Mouse (Mus musculus) ovary, postnatal 10 days (tissue): ENCODE measurements at regions not wholly inside any gene's neighbourhood (a gene's known extent, or its start where the extent isn't known, plus 50 kb on each side); places are given as distances from the start of the nearest gene placed in this dataset.

Experiments
- DNase-seq: peaks from one replicate; pipeline ENCODE4 v3.0.0; 2022; ENCODE audit warnings: low spot score

DNA sequence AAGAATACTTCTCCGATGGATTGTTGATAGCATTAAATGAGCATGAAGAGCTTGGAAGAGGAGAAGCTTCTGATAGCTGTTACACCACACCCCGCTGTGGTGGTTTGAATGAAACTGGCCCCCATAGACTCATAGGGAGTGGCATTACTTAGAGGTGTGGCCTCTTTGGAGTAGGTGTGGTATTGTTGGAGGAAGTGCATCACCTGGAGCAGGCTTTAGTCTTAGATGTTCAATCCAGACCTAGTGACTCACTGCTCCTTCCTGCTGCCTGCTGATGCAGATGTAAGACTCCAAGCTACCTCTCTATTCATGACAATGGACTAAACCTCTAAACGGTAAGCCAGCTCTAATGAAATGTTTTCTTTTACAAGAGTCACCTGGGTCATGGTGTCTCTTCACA lies 237.1 kb upstream of the Mpped2 start:
- no peak for DNase-seq

- no peak for DNase-seq
Observed at GRCm38 (mm10) chr2:106458003-106458402, 235.1 kb upstream of the Mpped2 start.

DNA sequence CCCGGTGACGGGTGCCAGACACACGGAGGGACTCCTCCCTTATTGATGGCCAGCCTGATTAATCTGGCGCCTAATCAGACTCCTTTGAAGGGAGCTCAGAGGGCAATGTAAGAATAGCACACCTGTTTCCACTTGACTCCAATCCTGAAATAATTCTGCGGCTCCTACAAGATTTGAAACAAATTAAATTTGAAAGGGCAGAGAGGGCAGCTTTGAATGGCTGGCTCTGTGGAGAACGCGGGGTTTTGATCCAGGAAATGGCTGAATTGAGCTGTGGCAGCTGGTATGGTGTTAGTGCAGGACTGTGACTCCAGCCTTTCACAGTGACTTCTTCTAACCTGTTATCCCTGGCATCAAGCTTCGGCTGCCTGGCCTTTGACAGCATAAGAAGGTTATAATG lies 232.0 kb upstream of the Mpped2 start:
- DNase-seq = no peak

DNA sequence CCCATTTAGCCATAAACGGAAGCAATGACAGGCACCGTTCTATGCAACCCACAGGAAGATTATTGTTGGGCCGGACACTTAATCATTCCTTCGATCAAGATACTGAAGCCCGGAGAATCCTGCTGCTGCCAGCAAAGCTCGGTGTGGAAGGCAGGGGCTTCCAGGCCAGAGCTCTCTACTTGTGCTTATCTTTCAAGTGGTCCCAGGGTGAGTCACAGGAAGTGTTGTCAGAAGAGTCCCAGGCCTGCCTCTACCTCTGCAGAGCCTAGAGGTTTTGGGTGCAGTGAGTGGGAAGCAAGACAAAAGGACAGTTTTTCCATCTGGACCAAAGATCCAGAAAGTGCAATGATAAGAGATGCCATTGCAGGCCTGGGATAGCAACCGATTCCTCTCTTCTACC lies 231.6 kb upstream of the Mpped2 start:
- DNase-seq = no peak

- DNase-seq = no peak
Observed at GRCm38 (mm10) chr2:106461973-106462637, 231.0 kb upstream of the Mpped2 start.

DNA sequence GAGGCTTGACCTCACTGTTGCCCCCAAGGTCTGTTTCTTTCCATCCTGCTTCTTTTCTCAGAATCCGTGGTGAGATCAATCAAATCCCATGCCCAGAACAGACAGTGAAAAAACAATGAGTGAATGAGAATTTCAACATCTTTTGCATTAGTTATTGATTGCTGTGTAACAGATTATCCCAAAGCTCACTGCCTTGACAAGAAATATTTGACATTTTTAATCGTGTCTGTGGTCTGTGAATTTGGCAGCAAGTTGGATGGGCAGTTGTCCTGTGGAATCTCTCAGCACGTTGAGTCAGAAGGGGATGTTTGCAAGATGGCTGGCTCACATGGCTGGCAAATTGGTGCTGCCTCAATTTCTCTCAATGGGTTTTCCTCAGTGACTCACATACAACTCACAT lies 228.0 kb upstream of the Mpped2 start:
- DNase-seq = no peak

- DNase-seq = no peak
Observed at GRCm38 (mm10) chr2:106465831-106466230, 227.2 kb upstream of the Mpped2 start.

GRCm38 (mm10) chr2:106469196-106469595 lies 223.9 kb upstream of the Mpped2 start:
- no peak for DNase-seq

GRCm38 (mm10) chr2:106473458-106473857 lies 219.6 kb upstream of the Mpped2 start:
- DNase-seq = no peak

DNA sequence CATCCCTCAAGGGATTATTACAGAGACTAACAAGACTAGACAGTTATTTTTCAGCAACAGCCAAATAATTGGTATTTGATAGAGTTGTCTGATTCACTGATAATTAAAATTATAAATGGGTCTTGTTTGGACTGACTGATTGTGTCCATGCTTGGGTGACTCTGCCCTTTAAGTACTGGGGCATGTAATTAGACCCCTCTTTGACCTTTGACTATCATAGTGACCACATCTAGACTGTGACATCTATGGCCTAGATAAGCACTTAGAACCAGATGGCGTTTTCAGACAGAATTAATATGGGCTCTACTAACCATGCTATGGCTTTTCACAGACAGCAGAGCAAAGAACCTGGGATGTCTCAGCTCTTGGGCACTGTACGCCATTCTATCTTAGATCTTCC lies 215.1 kb upstream of the Mpped2 start:
- no peak for DNase-seq

DNA sequence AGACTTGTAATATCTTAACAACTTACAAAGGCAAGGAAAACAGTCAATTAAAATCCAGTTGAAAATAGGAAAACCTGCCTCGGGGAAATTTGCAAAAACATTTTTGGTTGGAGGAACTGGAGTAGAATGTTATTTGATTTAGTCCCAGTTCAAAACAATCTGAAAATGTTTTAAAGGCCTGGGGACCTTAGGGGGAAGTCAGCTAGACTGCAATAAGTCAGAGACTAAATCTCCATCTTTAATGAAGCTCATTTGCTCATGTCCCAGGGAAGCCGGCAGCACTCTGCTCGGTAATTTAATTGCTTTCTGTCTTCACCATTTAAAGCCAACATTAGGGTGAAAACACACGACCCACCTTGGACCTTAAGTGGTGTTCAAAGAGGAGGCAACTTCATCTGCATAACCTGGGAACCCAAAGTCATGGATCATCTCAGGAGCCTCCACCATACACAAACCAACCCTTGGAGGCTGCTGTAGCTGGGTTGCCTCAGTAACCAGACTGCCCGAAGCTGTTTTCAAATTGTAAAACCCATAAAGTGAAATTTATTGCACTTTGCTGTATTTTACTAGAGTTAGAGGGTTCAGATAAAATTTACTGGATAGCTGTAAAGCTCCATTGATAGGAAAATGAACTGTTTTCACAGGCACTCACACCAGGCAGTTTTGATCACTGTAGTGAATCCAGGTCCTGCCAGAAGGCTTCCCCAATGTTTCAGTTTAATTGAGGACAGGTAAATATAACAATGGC lies 205.6 kb upstream of the Mpped2 start:
- no peak for DNase-seq

DNA sequence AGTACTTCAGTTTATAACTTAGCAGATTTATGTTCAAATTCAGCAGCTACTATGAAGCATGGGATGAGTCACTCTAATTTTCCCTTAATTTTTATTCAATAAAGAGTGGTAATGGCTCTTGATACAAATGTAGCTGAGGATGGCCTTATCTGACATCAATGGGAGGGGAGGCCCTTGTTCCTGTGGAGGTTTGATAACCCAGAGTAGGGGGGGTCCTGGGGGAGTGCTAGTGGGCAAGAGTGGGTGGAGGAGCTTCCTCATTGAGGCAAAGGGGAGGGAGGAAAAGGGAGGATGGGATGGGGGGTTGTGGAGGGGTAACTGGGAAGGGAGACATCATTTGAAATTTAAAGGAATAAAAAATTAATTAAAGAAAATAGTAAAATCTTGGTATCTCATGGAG lies 194.3 kb upstream of the Mpped2 start:
- DNase-seq = no peak

- no peak for DNase-seq
Observed at GRCm38 (mm10) chr2:106499227-106499928, 193.7 kb upstream of the Mpped2 start.

- no peak for DNase-seq
Observed at GRCm38 (mm10) chr2:106504933-106505420, 188.1 kb upstream of the Mpped2 start.

DNA sequence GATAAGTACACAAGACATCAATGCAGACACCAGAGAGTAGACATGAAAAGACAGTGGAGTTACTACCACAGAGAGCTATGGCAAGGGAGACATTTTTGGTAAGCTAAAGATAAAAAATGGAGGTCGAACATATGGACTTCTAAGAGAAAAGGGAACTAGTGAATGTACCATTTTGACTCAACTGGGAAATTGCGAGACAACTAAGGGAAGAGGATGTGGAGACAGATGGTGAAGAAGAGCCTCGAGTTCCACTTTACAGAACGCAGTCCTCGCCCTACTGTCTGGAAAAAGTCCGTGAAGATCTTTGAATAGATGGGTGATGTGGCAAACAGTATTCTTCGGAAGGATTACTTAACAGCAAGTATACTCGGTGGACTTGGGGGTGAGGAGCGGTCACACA lies 181.2 kb upstream of the Mpped2 start:
- no peak for DNase-seq

DNA sequence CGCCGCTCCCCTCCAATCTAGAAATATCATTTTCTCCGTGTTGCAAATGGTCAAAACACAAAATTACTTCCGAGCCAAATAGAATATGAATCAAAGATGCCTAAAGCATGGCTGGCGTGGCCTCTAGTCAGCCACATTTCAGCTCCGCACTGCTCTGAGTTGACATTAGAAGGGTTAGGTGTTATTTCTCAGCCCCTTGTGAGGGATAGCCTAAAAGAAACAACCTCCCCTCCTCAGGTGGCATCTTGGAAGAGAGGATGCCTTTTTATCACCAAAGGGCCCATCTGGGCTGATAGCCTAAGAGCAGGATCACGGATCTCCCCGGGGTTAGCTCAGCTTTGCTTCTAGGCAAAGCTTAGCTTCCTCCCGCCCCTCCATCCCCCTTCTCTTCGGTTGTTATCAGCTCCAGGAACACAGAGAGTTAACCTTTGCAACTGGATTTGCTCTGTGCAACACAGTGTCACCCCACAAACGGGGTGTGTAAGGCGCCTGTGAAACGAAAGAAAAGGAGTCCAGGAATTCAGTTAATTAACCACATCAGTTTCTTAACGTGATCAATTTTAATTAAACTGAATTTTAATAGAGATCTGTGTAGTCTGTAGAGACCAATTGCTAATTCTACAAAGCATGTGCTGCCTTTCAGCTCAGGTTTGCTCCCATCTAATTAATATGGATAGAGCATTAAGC lies 180.6 kb upstream of the Mpped2 start:
- no peak for DNase-seq

- no peak for DNase-seq
Observed at GRCm38 (mm10) chr2:106513025-106513386, 180.1 kb upstream of the Mpped2 start.

- no peak for DNase-seq
Observed at GRCm38 (mm10) chr2:106517224-106517623, 175.8 kb upstream of the Mpped2 start.

DNA sequence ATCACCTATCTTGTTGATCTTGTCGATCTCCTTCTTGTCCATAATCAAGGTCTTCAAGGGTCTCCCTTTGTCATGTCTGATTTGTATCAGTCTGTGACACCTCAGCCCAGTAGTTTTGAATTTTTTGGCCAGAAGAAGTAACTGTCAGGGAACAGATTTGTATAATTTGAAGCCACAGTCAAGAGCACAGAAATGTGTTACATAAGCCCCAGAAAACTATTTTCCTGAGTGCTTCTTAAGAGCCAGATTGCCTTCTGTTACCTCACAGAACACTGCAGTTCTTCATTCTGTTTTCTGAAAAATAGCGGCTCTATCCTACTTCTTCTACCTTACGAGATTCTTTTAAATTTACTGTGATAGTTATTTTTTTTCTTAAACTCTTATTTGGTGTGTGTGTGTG lies 170.1 kb upstream of the Mpped2 start:
- DNase-seq = no peak

GRCm38 (mm10) chr2:106527008-106527407 lies 166.1 kb upstream of the Mpped2 start:
- no peak for DNase-seq

DNA sequence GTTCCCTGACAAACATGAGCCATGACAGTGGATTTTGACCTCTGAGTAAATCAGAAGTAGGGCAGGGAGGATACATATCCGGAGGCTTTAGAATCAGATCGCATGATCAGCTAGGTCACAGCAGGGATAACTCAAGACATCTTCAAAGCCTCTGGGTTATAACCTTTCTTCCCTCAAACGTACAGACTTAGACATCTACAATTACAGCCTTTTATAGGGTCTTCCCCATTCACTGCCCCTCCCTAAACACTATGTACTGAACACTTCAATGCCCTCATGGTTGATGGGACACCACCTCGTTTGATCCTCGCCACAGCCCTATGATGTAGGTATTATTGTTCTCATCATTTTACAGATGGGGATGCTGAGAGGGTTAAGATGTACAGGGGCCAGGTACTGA lies 163.8 kb upstream of the Mpped2 start:
- no peak for DNase-seq

DNA sequence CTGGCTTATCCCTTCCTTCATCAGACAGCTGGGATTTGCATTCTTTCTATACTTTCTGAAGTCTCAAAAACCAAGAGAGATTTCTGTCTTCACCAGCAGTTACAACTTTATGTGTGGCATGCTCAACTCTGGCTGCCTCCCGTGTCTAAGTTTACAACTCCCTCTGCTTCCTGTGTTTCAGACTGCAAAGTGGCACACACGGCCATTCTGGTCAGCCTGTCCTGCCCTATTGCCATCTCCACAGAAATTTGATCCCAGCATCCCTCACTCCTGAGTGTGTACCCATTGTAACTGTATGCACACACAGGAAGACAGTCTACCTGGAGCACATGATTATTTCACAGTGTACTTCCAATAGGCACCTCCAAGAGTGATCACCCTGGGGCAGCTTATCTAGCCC lies 163.3 kb upstream of the Mpped2 start:
- DNase-seq = no peak

DNA sequence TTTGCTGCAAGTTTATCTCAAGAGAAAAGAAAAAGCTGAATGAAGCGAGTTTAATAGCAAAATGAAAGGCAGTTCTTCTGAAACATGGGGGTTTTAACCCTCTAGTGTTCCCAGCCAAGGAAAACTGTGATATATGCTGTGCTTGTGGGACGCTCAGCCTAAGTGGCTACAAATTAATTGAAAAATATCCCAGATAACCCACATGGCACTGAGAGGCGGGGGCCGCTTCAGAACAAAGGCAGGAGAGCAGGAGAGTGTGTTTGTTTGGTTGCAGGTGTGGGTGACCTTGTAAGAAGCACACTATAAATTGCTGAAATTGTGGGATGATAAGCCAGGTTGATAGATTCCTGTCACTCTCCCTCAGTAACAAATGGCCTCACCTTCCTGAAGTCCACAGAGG lies 154.7 kb upstream of the Mpped2 start:
- no peak for DNase-seq
